Mouse (Mus musculus) embryonic facial prominence, embryonic 15.5 days (tissue): ENCODE data around the gene Cbln1. TPM values are rescaled to one million over a fixed set of nuclear protein-coding genes. Genes with fewer than 3 reads are reported as not detected.
A peak's percentile ranks its signal among the peaks of the same experiment; 100 is the strongest.

Source experiments
- ATAC-seq: fragments of 200-750 bp; cut with Nextera tagmentation; 2 replicates; pipeline ENCODE4 v1.8.0; 2017; ENCODE audit warnings: low read depth, moderate TSS enrichment; ENCODE audit not compliant: insufficient number of reproducible peaks, low FRiP score, low TSS enrichment
- H3K27ac ChIP-seq: fragments of 300-500 bp; sonication (generic); replicated peaks from 2 replicates; pipeline ENCODE4 v1.5.1; 2015; ENCODE audit warnings: mild to moderate bottlenecking, inconsistent platforms
- H3K27me3 ChIP-seq: fragments of 300-500 bp; sonication (generic); 2 replicates; pipeline ENCODE4 v1.6.1; 2015; ENCODE audit warnings: inconsistent platforms
- H3K36me3 ChIP-seq: fragments of 300-500 bp; sonication (generic); 2 replicates; pipeline ENCODE4 v1.6.1; 2015; ENCODE audit warnings: mild to moderate bottlenecking, inconsistent platforms
- H3K4me1 ChIP-seq: fragments of 300-500 bp; sonication (generic); 2 replicates; pipeline ENCODE4 v1.6.1; 2015; ENCODE audit warnings: inconsistent platforms
- H3K4me2 ChIP-seq: fragments of 300-500 bp; sonication (generic); replicated peaks from 2 replicates; pipeline ENCODE4 v1.6.1; 2015; ENCODE audit warnings: mild to moderate bottlenecking, inconsistent platforms
- H3K4me3 ChIP-seq: fragments of 300-500 bp; sonication (generic); replicated peaks from 2 replicates; pipeline ENCODE4 v1.5.1; 2015; ENCODE audit warnings: mild to moderate bottlenecking, inconsistent platforms
- H3K9ac ChIP-seq: fragments of 300-500 bp; sonication (generic); 2 replicates; pipeline ENCODE4 v1.6.1; 2015; ENCODE audit warnings: inconsistent platforms
- H3K9me3 ChIP-seq: fragments of 300-500 bp; sonication (generic); replicated peaks from 2 replicates; pipeline ENCODE4 v1.6.1; 2016; ENCODE audit warnings: inconsistent platforms
- WGBS: fragments of 180-500 bp; shearing (Covaris S2); methylation state at CpG from one replicate; pipeline ENCODE4 v1.1.7; 2015; 5-methylcytosine and 5-hydroxymethylcytosine counted together
- polyA plus RNA-seq: library from polyadenylated mRNA; unstranded; fragments of >200 nt; fragmentation: Nextera tagmentation; extraction: Ambion mirVana; gene quantifications from 2 replicates; pipeline ENCODE4 v1.2.1, GENCODE M21; 2015

Gene Cbln1
- polyA plus RNA-seq: 0.51 and 0.61 TPM in 2 replicates

DNA sequence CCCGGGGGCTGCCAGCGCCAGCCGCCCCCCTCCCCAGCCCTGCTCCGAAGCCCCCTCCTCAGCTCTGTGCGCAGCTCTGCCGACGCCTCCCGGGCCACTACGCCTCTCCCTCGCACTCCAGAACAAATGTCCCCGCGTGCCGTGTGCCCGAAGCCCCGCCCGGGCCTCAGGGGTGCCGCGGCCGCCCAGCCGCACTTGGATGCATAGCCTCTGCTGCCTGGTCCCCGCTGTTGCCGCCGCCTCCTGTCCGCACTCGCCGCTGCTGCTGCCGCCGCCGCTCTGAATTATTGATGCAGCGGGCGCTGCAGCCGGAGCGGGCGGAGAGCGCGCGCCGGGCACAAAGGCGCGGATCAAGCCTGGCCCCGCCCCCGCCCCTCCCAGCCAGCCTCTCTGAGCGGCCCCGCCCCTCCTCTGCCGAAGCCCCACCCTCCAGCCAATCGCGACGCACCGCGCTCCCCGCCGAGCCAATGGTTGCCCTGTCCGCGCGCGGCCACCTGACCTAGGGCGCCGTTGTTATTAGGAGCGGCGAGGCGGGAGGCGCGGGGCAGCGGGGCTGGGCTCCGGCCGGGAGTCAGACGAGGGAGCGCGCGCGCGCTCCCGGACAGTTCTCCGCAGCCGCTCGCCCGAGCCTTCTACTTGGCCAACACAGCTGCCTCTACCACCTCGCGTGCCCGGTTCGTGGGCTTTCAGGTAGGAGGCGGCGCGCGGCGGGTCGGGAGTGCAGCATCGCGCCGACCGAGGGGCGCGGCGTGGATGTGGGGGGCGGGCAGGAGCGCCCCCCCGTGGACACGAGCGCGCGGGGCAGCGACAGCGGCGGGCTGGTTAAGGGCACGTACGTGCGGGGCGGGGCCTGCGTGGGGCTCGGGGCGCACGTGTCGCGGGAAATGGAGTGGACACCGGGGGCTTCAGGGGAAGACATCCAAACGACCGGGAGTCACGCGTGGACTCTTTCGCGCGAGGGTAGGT lies at the start of gene Cbln1:
TSS of gene Cbln1 (minus strand) at position 339 of the 966 bp plus-strand sequence.
- Histone ChIP-seq H3K4me2 (peak within 1 kb of the TSS; percentile 97), H3K9me3 (no peaks in the 10 kb centered on the region), H3K27ac (no peak within 1 kb of the TSS), H3K36me3 (no peaks in the 10 kb centered on the region), H3K4me1 (peaks cover 43% of the 10 kb centered on the region), H3K27me3 (peaks cover 91% of the 10 kb centered on the region), H3K4me3 (peak within 1 kb of the TSS; percentile 51), H3K9ac (no peak within 1 kb of the TSS)
- under 1% methylated on average over 119 of the region's 122 CpGs for WGBS
- peak; percentile 95 for ATAC-seq

- no peak overlapping the region for H3K4me2 ChIP-seq
- no peak overlapping the region for H3K9ac ChIP-seq
- H3K4me1 ChIP-seq: no peaks in the 10 kb centered on the region
- no peak overlapping the region for H3K27ac ChIP-seq
- ATAC-seq: no peak
- H3K36me3 ChIP-seq: no peaks in the 10 kb centered on the region
- H3K9me3 ChIP-seq: no peaks in the 10 kb centered on the region
- no peaks in the 10 kb centered on the region for H3K27me3 ChIP-seq
- H3K4me3 ChIP-seq: no peak overlapping the region
- WGBS: 90% methylated on average over 3 of the region's 3 CpGs
These were observed 44.7 kb upstream of the Cbln1 start for GRCm38 (mm10) chr8:87517132-87517531.

DNA sequence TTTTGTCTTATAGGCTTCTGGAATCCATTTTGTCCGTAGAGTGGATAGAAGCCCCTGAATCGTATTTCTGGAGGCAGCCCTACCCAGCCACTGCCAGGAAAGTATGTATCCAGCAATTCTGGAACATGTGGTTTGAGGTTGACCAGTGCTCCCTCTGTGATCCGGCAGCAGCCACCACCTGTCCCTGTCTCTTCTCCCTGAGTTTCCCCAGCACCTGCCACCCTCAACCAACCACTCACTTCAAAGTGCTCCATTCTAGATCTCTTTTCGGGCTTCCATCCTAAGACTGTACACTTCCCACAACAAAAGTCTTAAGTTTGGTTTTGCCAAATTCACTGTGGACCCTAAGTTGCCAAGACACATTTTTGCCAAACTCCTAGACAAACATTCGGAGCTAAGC lies 41.4 kb upstream of the Cbln1 start:
- ATAC-seq: no peak
- 77% methylated on average over 5 of the region's 5 CpGs for WGBS
- Histone ChIP-seq H3K36me3 (no peaks in the 10 kb centered on the region), H3K4me2 (no peak overlapping the region), H3K4me3 (no peak overlapping the region), H3K9me3 (no peaks in the 10 kb centered on the region), H3K27ac (no peak overlapping the region), H3K9ac (no peak overlapping the region), H3K27me3 (no peaks in the 10 kb centered on the region), H3K4me1 (no peaks in the 10 kb centered on the region)

DNA sequence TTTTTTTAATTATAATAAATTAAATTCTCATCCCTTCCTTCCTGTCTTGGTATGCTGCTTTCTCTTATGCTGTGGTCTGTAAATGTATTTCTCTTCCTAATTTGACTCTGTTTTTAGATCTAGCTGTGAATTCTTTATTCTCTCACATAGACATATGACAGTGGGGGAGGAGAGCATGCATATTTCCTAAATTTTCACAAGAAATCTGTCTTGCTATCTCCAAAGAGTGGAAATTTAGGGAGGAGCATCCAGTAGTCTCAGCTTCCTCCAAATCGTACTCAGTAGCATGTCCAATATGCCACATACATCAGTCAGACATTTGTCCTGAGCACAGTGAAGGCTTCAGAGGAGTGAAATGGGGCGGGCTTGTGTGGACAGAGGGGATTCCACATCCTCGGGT lies 40.9 kb upstream of the Cbln1 start:
- no peaks in the 10 kb centered on the region for H3K9me3 ChIP-seq
- H3K4me2 ChIP-seq: no peak overlapping the region
- WGBS: 86% methylated on average over 3 of the region's 3 CpGs
- H3K27me3 ChIP-seq: no peaks in the 10 kb centered on the region
- no peak overlapping the region for H3K4me3 ChIP-seq
- H3K27ac ChIP-seq: no peak overlapping the region
- no peak overlapping the region for H3K9ac ChIP-seq
- H3K36me3 ChIP-seq: no peaks in the 10 kb centered on the region
- ATAC-seq: no peak
- H3K4me1 ChIP-seq: no peaks in the 10 kb centered on the region

DNA sequence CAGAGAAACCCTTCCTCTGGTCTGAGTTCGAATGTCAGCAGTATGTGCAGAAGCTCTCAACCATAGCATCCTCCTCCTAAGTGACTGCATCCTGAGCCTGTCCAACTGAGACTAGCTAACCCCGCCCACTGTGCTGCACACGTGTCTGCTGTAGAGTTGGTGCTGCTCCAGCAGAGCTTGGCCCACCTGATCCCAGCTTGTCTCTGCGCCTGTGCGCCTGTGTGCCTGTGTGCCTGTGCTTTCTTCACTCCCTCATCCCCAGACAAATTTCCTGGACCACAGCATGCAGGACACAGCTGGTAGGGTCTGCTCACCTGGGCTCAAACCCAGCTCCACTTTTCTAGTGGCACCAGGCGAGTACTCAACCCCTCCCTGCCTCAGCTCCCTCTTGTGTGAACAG lies 40.2 kb upstream of the Cbln1 start:
- no peak overlapping the region for H3K4me3 ChIP-seq
- no peak overlapping the region for H3K27ac ChIP-seq
- no peak for ATAC-seq
- H3K9me3 ChIP-seq: no peaks in the 10 kb centered on the region
- no peak overlapping the region for H3K9ac ChIP-seq
- H3K4me1 ChIP-seq: no peaks in the 10 kb centered on the region
- H3K27me3 ChIP-seq: no peaks in the 10 kb centered on the region
- 83% methylated on average over 6 of the region's 6 CpGs for WGBS
- no peak overlapping the region for H3K4me2 ChIP-seq
- no peaks in the 10 kb centered on the region for H3K36me3 ChIP-seq

DNA sequence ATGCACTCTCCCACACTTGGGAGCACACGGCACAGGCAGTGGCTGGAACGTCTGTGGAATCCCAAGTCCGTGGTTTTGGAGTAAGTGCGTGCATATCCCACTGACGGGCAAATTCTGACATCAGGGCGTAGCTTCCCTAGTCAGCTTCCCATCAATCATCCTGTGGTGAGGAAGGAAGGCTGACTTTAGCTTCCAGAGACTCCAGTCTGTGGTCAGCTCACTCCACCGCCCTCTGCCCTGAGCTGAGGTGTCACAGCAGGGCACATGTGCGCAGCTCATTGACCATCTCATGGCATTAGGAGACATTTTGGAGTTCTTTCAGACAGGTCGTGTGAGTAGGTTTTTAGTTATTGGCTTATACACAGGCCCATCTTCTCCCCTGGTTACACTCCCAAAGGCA lies 34.6 kb upstream of the Cbln1 start:
- H3K36me3 ChIP-seq: no peaks in the 10 kb centered on the region
- H3K9ac ChIP-seq: no peak overlapping the region
- ATAC-seq: no peak
- H3K27ac ChIP-seq: no peak overlapping the region
- H3K4me3 ChIP-seq: no peak overlapping the region
- no peaks in the 10 kb centered on the region for H3K9me3 ChIP-seq
- 44% methylated on average over 9 of the region's 9 CpGs for WGBS
- H3K4me2 ChIP-seq: no peak overlapping the region
- H3K4me1 ChIP-seq: 0 out of 2 replicates have a peak, but pooled peaks cover 6% of the 10 kb centered on the region
- no peaks in the 10 kb centered on the region for H3K27me3 ChIP-seq

GRCm38 (mm10) chr8:87504441-87504840 lies 32.0 kb upstream of the Cbln1 start:
- no peak overlapping the region for H3K4me2 ChIP-seq
- no peak overlapping the region for H3K9ac ChIP-seq
- no peak for ATAC-seq
- H3K4me1 ChIP-seq: 0 out of 2 replicates have a peak, but pooled peaks cover 6% of the 10 kb centered on the region
- no peaks in the 10 kb centered on the region for H3K9me3 ChIP-seq
- WGBS: 44% methylated on average over 5 of the region's 5 CpGs
- H3K27ac ChIP-seq: no peak overlapping the region
- H3K36me3 ChIP-seq: no peaks in the 10 kb centered on the region
- no peak overlapping the region for H3K4me3 ChIP-seq
- no peaks in the 10 kb centered on the region for H3K27me3 ChIP-seq

GRCm38 (mm10) chr8:87502684-87503083 lies 30.3 kb upstream of the Cbln1 start:
- ATAC-seq: no peak
- 0 out of 2 replicates have a peak, but pooled peaks cover 6% of the 10 kb centered on the region for H3K4me1 ChIP-seq
- no peaks in the 10 kb centered on the region for H3K27me3 ChIP-seq
- H3K27ac ChIP-seq: no peak overlapping the region
- H3K36me3 ChIP-seq: no peaks in the 10 kb centered on the region
- no peak overlapping the region for H3K4me2 ChIP-seq
- no peak overlapping the region for H3K4me3 ChIP-seq
- no peaks in the 10 kb centered on the region for H3K9me3 ChIP-seq
- no peak overlapping the region for H3K9ac ChIP-seq
- WGBS: 76% methylated on average over 6 of the region's 6 CpGs

GRCm38 (mm10) chr8:87497641-87498040 lies 25.2 kb upstream of the Cbln1 start:
- WGBS: 46% methylated on average over 6 of the region's 6 CpGs
- Histone ChIP-seq H3K9me3 (no peaks in the 10 kb centered on the region), H3K36me3 (no peaks in the 10 kb centered on the region), H3K4me2 (no peak overlapping the region), H3K27me3 (no peaks in the 10 kb centered on the region), H3K9ac (no peak overlapping the region), H3K4me1 (no peaks in the 10 kb centered on the region), H3K4me3 (no peak overlapping the region), H3K27ac (no peak overlapping the region)
- no peak for ATAC-seq

GRCm38 (mm10) chr8:87496511-87496910 lies 24.1 kb upstream of the Cbln1 start:
- no peaks in the 10 kb centered on the region for H3K4me1 ChIP-seq
- no peaks in the 10 kb centered on the region for H3K36me3 ChIP-seq
- H3K27me3 ChIP-seq: no peaks in the 10 kb centered on the region
- H3K9me3 ChIP-seq: no peaks in the 10 kb centered on the region
- ATAC-seq: no peak
- no peak overlapping the region for H3K27ac ChIP-seq
- no peak overlapping the region for H3K4me2 ChIP-seq
- WGBS: 86% methylated on average over 7 of the region's 7 CpGs
- H3K4me3 ChIP-seq: no peak overlapping the region
- no peak overlapping the region for H3K9ac ChIP-seq

DNA sequence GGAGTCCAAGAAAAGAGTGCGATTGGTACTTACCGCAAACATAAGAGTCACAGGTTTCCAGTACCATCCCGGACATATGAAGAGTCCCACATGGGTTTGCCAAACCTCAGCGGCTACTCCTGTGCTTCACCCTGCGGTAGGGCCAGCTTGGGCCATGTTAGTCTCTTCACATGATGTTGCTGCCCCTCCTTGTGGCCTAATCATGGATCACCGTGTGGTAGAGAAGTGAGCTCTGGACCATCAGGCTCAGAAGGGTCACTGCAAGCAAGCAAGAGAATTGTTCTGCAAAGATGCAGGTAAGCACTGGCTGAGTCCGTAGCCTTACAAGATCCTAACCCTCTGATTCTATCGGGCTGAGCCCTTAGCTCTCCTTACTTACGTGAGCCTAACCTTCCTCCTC lies 22.5 kb upstream of the Cbln1 start:
- Histone ChIP-seq H3K27ac (no peak overlapping the region), H3K9ac (no peak overlapping the region), H3K4me3 (no peak overlapping the region), H3K36me3 (no peaks in the 10 kb centered on the region), H3K4me1 (no peaks in the 10 kb centered on the region), H3K4me2 (no peak overlapping the region), H3K27me3 (no peaks in the 10 kb centered on the region), H3K9me3 (no peaks in the 10 kb centered on the region)
- 72% methylated on average over 9 of the region's 9 CpGs for WGBS
- ATAC-seq: no peak
